Mouse (Mus musculus): ENCODE measurements at regions not wholly inside any gene's neighbourhood (a gene's known extent, or its start where the extent isn't known, plus 50 kb on each side); places are given as distances from the start of the nearest gene placed in this dataset.

DNA sequence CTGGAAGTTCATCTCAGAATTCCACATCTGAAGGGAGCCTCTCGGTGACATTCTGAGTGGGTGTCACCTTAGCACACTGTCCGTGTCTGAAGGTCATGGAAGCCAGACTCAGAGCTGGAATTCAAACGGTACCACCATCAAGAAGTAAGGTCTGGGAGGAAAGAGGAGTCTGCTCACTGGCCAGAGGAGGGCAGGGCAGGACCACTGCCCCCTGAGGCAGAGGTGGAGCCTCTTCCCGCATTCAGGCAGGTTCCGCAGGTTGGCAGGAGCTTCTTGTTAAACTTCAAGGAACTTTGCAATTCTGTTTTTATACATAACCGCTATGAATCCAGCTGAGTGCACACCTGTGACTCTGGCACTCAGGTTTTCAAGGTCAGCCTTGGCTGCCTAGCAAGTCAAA, 231.4 kb downstream of the Sipa1l2 start:
- no peak for ATAC-seq (ENCODE audit: low FRiP score)
- 43% methylated on average over 6 of the region's 6 CpGs for WGBS

GRCm38 (mm10) chr8:125337444-125338077, 232.0 kb downstream of the Sipa1l2 start:
- H3K27me3 ChIP-seq: peaks cover 62% of the 10 kb centered on the region

More for the DNA sequence above, 231.4 kb downstream of the Sipa1l2 start:
- no peak overlapping the region for H3K9ac ChIP-seq
- no peak overlapping the region for H3K4me3 ChIP-seq
- peaks cover 59% of the 10 kb centered on the region for H3K27me3 ChIP-seq
- no peaks in the 10 kb centered on the region for H3K36me3 ChIP-seq
- H3K4me2 ChIP-seq (replicated peaks): no peak overlapping the region
- H3K4me1 ChIP-seq: peaks cover 33% of the 10 kb centered on the region
- H3K27ac ChIP-seq: no peak overlapping the region
- H3K9me3 ChIP-seq (replicated peaks): no peaks in the 10 kb centered on the region

DNA sequence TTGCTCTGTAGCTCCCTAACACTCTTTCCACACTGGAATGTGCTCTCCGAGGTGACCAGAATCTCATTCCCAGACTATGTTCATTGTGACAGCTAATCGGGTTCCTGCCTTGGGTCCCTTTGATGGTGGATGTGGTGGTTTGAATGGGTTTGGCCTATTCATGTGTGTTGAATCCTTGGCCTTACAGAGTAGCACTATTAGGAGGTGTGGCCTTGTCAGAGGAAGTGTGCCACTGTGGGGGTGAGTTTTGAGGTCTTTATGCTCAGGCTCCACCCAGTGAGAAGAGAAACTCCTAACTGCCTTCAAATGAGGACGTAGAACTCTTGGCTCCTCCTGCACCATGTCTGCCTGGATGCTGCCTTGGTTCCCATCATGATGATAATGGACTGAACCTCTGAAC, 232.8 kb downstream of the Sipa1l2 start:
- H3K27ac ChIP-seq: 0 out of 2 replicates have a peak overlapping the region, but pooled peaks have one; percentile 62
- ATAC-seq (ENCODE audit: low FRiP score): no peak
- H3K9me3 ChIP-seq (replicated peaks): no peaks in the 10 kb centered on the region
- no peaks in the 10 kb centered on the region for H3K36me3 ChIP-seq
- peaks cover 33% of the 10 kb centered on the region for H3K4me1 ChIP-seq
- H3K4me2 ChIP-seq (replicated peaks): no peak overlapping the region
- no peak overlapping the region for H3K4me3 ChIP-seq
- 37% methylated on average over 3 of the region's 3 CpGs for WGBS
- peaks cover 55% of the 10 kb centered on the region for H3K27me3 ChIP-seq
- H3K9ac ChIP-seq: no peak overlapping the region

More at GRCm38 (mm10) chr8:125337444-125338077, 232.0 kb downstream of the Sipa1l2 start:
- peaks cover 33% of the 10 kb centered on the region for H3K4me1 ChIP-seq
- no peak overlapping the region for H3K4me3 ChIP-seq
- H3K9me3 ChIP-seq (replicated peaks): no peaks in the 10 kb centered on the region
- H3K27ac ChIP-seq: no peak overlapping the region
- ATAC-seq (ENCODE audit: low FRiP score): no peak
- no peaks in the 10 kb centered on the region for H3K36me3 ChIP-seq
- WGBS: 59% methylated on average over 18 of the region's 18 CpGs
- H3K4me2 ChIP-seq (replicated peaks): no peak overlapping the region
- no peak overlapping the region for H3K9ac ChIP-seq

DNA sequence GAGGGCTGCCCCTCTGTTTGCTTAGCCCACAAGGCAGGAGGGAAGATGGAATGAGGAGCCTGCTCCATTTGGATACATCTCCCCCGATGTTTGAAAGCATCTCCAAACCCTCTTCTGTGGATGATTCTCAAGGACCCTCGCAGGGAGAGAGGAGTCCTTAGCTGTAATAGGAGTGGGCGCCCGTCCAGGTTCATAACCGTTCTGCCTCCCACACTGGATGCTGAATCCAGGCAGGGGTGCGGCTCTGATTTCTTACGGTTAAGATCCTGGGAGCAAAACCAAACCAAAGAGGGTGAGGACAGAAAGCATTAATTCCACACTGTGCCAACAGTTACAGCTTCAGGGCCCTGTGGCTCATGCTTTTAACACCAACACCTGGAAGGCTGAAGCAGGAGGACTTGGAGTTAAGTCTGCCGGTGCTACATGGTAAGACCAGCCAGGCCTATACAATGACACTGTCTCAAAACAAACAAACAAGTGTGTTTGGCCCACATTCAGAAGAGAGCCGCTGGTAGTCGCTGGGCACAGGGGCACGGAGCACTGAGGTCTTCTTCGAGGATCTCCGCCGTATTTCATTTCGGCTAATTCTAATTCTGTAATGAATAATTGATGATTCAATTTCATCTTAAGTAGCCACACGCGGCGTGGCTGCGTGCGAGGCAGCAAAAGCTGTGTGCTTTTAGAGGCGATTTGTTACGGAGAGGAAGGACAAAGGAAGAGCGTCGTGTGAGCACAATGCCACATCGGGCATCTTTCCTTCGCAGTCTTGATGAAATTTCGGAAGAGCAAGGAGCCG, 233.8 kb downstream of the Sipa1l2 start:
- Histone ChIP-seq H3K27me3 (peaks cover 50% of the 10 kb centered on the region), H3K27ac (peak overlapping the region; percentile 62), H3K4me3 (no peak overlapping the region), H3K4me2 (replicated peaks) (peak overlapping the region; percentile 12; the same call in 1 of the 2 replicates), H3K9me3 (replicated peaks) (no peaks in the 10 kb centered on the region), H3K9ac (no peak overlapping the region), H3K4me1 (peaks cover 37% of the 10 kb centered on the region), H3K36me3 (no peaks in the 10 kb centered on the region)
- ATAC-seq (ENCODE audit: low FRiP score): peak; percentile 55
- WGBS: 31% methylated on average over 28 of the region's 28 CpGs

DNA sequence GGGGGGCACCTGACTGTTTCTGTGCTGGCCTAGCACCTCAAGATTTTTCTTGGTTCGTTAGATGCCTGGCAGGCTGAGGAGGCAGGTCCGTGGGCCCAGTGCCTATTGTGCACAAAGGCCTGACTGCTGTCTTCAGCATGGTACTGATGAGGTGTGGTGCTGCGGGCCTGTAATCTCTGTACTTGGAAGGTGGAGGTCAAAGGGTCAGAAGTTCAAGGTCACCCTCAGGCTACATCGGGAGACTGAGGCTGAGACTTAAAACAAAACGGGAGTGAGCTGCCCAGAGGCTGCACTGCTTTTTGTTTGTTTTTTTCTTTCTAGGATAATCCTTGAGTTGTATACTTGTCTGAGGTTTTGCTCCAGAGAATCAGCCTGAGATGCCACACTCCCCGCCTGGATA, 234.4 kb downstream of the Sipa1l2 start:
- no peak for ATAC-seq (ENCODE audit: low FRiP score)
- H3K4me1 ChIP-seq: peaks cover 41% of the 10 kb centered on the region
- no peak overlapping the region for H3K4me2 ChIP-seq (replicated peaks)
- no peaks in the 10 kb centered on the region for H3K9me3 ChIP-seq (replicated peaks)
- no peak overlapping the region for H3K4me3 ChIP-seq
- H3K27me3 ChIP-seq: peaks cover 44% of the 10 kb centered on the region
- no peak overlapping the region for H3K27ac ChIP-seq
- 38% methylated on average over 6 of the region's 6 CpGs for WGBS
- no peak overlapping the region for H3K9ac ChIP-seq
- H3K36me3 ChIP-seq: no peaks in the 10 kb centered on the region

DNA sequence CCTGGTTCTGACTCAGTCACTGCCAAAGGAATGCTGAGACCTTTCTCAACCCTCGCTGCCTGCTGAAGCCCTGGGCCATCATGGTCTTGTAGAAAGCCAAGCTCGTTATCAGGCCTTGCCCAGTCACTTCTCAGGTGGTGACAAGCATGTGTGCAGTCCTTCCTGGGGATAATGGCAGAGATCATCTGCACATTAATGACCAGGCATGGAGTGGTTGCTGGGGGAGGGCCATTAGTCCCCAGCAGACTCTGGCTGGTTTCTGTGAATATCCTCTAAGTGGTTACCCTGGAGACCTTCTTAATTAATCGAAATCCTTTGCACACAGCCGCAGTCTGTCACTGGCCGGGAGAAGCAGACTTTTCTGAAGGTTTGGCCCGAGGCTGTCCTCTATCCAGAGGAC, 239.0 kb downstream of the Sipa1l2 start:
- no peak for ATAC-seq (ENCODE audit: low FRiP score)
- Histone ChIP-seq H3K4me2 (replicated peaks) (no peak overlapping the region), H3K27ac (peak overlapping the region; percentile 17; the same call in 1 of the 2 replicates), H3K4me3 (no peak overlapping the region), H3K4me1 (peaks cover 29% of the 10 kb centered on the region), H3K36me3 (no peaks in the 10 kb centered on the region), H3K9me3 (replicated peaks) (no peaks in the 10 kb centered on the region), H3K27me3 (peaks cover 52% of the 10 kb centered on the region), H3K9ac (no peak overlapping the region)
- 55% methylated on average over 6 of the region's 6 CpGs for WGBS

DNA sequence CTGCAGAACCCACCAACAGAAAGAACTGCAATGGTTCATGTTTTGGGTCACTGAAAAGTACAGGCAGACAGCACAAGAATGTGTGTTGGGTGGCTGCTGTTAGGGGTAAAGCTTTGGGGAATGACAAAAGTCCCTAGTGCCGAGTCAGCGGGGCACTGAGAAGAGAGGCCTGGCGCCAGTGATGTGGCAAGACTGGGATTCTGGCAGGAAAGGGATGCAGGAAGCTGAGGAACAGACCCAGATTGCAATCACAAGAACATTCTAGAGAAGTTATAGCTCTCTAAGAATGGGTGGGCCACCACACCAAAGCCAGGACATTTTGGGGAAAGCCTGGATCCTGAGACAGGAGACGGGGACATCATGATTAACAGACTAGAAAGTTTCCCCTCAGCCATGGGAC, 241.0 kb downstream of the Sipa1l2 start:
- Histone ChIP-seq H3K4me1 (peaks cover 26% of the 10 kb centered on the region), H3K4me2 (replicated peaks) (no peak overlapping the region), H3K27ac (no peak overlapping the region), H3K27me3 (peaks cover 50% of the 10 kb centered on the region), H3K9me3 (replicated peaks) (no peaks in the 10 kb centered on the region), H3K9ac (no peak overlapping the region), H3K4me3 (no peak overlapping the region), H3K36me3 (no peaks in the 10 kb centered on the region)
- ATAC-seq (ENCODE audit: low FRiP score): no peak
- WGBS: 86% methylated on average over 4 of the region's 4 CpGs

- no peaks in the 10 kb centered on the region for H3K36me3 ChIP-seq
- no peak overlapping the region for H3K4me3 ChIP-seq
- ATAC-seq (ENCODE audit: low FRiP score): no peak
- H3K4me1 ChIP-seq: peaks cover 26% of the 10 kb centered on the region
- no peak overlapping the region for H3K4me2 ChIP-seq (replicated peaks)
- 55% methylated on average over 13 of the region's 13 CpGs for WGBS
- H3K27ac ChIP-seq: no peak overlapping the region
- peaks cover 40% of the 10 kb centered on the region for H3K27me3 ChIP-seq
- no peaks in the 10 kb centered on the region for H3K9me3 ChIP-seq (replicated peaks)
- H3K9ac ChIP-seq: no peak overlapping the region
Measured at GRCm38 (mm10) chr8:125327551-125328262, 241.9 kb downstream of the Sipa1l2 start.

GRCm38 (mm10) chr8:125327006-125327405, 242.6 kb downstream of the Sipa1l2 start:
- Histone ChIP-seq H3K27me3 (peaks cover 40% of the 10 kb centered on the region), H3K4me2 (replicated peaks) (no peak overlapping the region), H3K9me3 (replicated peaks) (no peaks in the 10 kb centered on the region), H3K27ac (no peak overlapping the region), H3K36me3 (no peaks in the 10 kb centered on the region), H3K4me3 (no peak overlapping the region), H3K4me1 (peaks cover 26% of the 10 kb centered on the region), H3K9ac (no peak overlapping the region)
- no peak for ATAC-seq (ENCODE audit: low FRiP score)
- WGBS: 83% methylated on average over 6 of the region's 6 CpGs

GRCm38 (mm10) chr8:125325736-125326135, 243.9 kb downstream of the Sipa1l2 start:
- peaks cover 40% of the 10 kb centered on the region for H3K27me3 ChIP-seq
- WGBS: 85% methylated on average over 6 of the region's 6 CpGs
- no peak overlapping the region for H3K9ac ChIP-seq
- no peaks in the 10 kb centered on the region for H3K9me3 ChIP-seq (replicated peaks)
- H3K4me1 ChIP-seq: peaks cover 21% of the 10 kb centered on the region
- no peak overlapping the region for H3K4me2 ChIP-seq (replicated peaks)
- H3K4me3 ChIP-seq: no peak overlapping the region
- no peak for ATAC-seq (ENCODE audit: low FRiP score)
- no peaks in the 10 kb centered on the region for H3K36me3 ChIP-seq
- H3K27ac ChIP-seq: no peak overlapping the region

DNA sequence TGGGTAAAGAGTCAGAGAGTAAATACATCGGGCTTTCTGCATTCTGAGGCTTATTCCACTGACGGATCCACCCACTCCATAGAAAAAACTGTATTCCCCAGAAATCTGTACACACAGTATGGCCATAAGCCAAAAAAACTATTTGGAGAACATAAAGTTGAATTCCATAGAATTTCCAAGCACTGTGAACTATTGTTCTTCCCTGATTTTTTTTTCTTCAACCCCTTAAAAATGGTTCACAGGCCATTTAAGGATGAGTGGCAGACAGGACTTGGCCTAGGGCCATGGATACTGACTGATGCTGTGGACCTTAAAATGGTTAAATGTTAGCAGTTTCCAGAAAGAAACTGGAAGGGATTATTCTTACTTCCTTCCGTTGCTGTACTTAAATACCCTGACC, 247.0 kb downstream of the Sipa1l2 start:
- Histone ChIP-seq H3K27me3 (peaks cover 31% of the 10 kb centered on the region), H3K4me2 (replicated peaks) (no peak overlapping the region), H3K9ac (no peak overlapping the region), H3K36me3 (no peaks in the 10 kb centered on the region), H3K27ac (no peak overlapping the region), H3K9me3 (replicated peaks) (no peaks in the 10 kb centered on the region), H3K4me3 (no peak overlapping the region), H3K4me1 (peaks cover 13% of the 10 kb centered on the region)
- no peak for ATAC-seq (ENCODE audit: low FRiP score)
- WGBS: 81% methylated on average over 3 of the region's 3 CpGs

- H3K36me3 ChIP-seq: no peaks in the 10 kb centered on the region
- peaks cover 9% of the 10 kb centered on the region; the same call in 1 of the 2 replicates for H3K27me3 ChIP-seq
- H3K4me1 ChIP-seq: no peaks in the 10 kb centered on the region
- H3K4me2 ChIP-seq (replicated peaks): no peak overlapping the region
- H3K9ac ChIP-seq: no peak overlapping the region
- ATAC-seq (ENCODE audit: low FRiP score): no peak
- H3K4me3 ChIP-seq: no peak overlapping the region
- H3K27ac ChIP-seq: no peak overlapping the region
- H3K9me3 ChIP-seq (replicated peaks): no peaks in the 10 kb centered on the region
- 94% methylated on average over 6 of the region's 6 CpGs for WGBS
Measured at GRCm38 (mm10) chr8:125317584-125317991, 252.0 kb downstream of the Sipa1l2 start.

All from hindbrain, embryonic 12.5 days (tissue).